Mouse (Mus musculus) testis, postnatal 14 days (tissue): ENCODE measurements around the gene Zbtb7a.
A peak's percentile ranks its signal among the peaks of the same experiment; 100 is the strongest.

ENCODE experiments used
- DNase-seq: peaks from one replicate; pipeline ENCODE4 v3.0.0; 2021; ENCODE audit warnings: low spot score

The Zbtb7a gene

DNA sequence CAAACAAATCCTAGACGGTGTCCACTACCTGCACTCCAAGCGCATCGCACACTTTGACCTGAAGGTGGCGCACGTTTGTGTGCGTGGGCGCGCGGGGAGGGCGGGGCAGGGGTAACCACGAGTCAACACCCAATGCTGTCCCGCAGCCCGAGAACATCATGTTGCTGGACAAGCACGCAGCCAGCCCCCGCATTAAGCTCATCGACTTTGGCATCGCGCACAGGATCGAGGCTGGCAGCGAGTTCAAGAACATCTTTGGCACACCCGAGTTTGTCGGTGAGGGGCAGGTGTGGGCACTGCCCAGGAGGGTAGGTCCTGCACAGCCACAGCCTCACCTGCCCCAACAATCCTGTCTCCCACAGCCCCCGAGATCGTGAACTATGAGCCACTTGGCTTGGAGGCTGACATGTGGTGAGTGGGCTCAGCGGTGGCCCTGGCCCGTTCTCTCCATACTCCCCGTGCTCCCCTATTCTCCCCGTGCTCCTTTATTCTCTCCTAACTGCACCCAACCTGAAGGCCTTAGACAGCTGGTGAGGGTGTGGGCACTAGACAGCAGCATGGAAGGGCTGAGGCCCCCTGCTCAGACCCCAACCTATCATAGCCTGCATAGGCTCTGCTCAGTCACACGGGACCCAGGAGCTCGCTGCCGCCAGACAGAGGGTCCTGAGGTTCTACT, 55.4 kb downstream of the Zbtb7a start:
- DNase-seq: no peak

- no peak for DNase-seq
Measured at GRCm38 (mm10) chr10:81190912-81191321, 55.9 kb downstream of the Zbtb7a start.

DNA sequence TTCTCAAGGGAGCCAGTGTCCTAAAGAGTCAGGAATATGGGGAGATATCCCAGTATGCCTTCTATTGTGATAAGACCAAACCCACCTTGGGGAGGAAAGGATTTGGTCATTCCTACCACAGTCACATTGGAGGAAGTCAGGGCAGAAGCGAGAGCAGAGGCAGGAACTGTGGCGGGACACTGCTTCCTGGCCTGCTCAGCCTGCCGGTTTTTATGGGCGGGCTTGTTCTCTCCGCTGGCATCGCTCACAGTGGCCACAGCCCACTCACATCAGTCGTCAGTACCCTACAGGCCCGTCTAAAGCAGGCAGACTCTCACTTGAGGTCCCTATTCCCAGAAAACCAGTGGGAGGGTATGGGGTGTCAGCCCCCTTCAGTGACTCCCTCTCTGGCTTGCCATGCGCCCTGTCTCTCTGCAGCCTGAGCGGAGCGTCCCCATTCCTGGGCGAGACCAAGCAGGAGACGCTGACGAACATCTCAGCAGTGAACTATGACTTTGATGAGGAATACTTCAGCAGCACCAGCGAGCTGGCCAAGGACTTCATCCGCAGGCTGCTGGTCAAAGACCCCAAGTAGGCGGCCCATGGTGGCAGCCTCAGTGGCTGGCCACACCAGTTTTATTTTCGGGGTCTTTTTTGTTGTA, 56.4 kb downstream of the Zbtb7a start:
- no peak for DNase-seq

GRCm38 (mm10) chr10:81192270-81192967, 57.4 kb downstream of the Zbtb7a start:
- DNase-seq: peak; percentile 79

DNA sequence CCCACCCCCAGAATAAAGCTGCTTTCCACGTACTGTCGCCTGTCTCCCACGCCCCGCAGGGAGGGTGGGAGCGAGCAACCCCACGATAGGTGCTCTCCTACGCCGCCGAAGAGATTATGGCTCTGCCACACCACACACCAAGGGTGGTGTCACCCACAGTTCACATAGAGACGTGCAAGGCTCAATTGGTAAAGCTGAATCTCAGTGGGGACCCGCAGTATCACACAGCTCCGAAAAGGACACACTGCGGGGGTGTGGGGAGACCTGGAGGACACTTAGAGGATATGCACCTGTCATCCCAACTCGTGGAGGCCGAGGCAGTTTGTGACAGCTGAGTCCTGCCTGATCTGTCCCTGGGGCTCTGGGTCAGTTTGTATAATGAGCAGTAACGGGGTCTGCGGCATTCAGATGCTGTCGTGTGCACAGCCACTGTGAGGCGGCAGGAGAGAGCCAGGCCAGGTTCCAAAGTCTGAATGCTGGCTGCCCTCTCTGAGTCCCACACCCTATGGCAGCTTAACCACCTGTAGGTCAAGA, 58.0 kb downstream of the Zbtb7a start:
- no peak for DNase-seq

GRCm38 (mm10) chr10:81193991-81194774, 59.2 kb downstream of the Zbtb7a start:
- DNase-seq: peak; percentile 56

DNA sequence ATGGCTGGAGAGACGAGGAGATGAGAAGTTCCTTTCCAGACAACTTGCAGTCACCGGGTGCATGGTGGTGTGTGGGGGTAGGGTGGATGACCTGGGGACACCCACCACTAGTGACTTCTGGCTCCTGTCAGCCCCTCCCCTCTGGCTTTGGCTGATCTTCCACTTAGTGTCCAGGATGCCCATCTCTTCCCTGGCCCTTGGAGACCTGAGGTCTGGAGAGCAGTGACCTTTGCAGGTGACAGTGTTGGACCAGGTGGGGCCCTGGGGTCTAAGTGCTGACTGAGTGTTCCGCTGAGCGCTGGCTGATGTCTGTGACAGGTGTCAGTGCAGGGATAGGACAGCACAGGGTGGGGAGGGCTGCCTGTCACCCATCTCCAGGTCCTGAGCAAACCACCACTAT, 60.3 kb downstream of the Zbtb7a start:
- DNase-seq: no peak

GRCm38 (mm10) chr10:81196470-81197065, 61.5 kb downstream of the Zbtb7a start:
- DNase-seq: no peak

DNA sequence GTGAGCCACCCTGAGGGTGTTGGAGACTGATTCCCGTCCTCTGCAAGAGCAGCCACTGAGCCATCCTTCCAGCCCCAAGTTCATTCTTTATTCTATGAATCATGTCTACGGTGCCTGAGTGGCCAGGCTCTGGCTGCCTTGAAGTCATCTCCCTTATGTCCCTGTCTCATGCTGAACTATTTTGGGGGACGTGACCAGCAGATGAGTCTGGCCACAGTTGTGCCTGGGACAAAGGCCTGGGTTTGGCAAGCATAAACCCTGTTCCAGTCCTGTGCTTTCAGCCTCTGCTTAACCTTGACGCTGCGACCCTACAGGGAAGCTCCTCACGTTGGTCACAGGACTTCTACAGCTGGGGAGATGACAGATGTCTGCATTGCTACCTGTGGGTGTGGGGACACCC, 62.3 kb downstream of the Zbtb7a start:
- no peak for DNase-seq

GRCm38 (mm10) chr10:81198230-81198629, 63.2 kb downstream of the Zbtb7a start:
- DNase-seq: no peak

DNA sequence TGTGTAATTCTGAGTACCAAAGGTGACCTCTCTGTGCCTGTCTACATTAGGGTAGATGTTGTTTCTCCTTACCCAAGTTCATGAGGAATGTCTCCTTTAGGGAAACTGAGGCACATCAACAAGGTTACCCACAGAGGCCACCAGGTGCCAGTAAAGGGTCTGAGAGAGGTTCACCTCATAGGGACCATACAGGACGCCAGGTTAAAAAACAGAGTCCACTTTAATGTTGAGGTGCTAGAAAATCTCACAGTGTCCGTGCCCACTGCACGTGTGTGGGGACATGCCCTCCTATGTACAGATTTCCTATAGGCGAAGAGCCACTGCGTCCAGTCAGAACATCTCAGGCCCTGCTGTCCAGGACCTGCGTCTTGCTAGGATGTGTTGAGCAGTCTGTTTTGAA, 64.0 kb downstream of the Zbtb7a start:
- DNase-seq: no peak

DNA sequence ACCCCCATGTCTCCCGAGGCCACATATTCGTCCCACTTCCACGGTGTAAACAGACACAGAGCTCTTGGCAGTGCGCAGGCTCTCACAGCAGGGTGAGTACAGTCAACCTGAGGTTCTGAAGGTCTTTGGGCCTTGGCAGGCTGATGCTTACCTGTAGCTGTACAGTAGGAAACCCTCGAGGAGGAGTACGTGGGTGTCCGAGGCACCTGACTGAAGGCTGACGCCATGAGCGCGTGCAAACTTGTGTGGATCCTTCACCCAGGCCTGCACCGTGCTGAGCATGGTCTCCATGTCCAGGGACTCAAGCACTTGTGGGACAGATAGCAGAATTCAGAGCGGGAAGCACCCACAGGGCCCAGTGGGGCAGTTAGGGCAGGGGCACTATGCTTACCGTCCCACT, 65.1 kb downstream of the Zbtb7a start:
- DNase-seq: no peak

GRCm38 (mm10) chr10:81200605-81201287, 65.7 kb downstream of the Zbtb7a start:
- DNase-seq: no peak

DNA sequence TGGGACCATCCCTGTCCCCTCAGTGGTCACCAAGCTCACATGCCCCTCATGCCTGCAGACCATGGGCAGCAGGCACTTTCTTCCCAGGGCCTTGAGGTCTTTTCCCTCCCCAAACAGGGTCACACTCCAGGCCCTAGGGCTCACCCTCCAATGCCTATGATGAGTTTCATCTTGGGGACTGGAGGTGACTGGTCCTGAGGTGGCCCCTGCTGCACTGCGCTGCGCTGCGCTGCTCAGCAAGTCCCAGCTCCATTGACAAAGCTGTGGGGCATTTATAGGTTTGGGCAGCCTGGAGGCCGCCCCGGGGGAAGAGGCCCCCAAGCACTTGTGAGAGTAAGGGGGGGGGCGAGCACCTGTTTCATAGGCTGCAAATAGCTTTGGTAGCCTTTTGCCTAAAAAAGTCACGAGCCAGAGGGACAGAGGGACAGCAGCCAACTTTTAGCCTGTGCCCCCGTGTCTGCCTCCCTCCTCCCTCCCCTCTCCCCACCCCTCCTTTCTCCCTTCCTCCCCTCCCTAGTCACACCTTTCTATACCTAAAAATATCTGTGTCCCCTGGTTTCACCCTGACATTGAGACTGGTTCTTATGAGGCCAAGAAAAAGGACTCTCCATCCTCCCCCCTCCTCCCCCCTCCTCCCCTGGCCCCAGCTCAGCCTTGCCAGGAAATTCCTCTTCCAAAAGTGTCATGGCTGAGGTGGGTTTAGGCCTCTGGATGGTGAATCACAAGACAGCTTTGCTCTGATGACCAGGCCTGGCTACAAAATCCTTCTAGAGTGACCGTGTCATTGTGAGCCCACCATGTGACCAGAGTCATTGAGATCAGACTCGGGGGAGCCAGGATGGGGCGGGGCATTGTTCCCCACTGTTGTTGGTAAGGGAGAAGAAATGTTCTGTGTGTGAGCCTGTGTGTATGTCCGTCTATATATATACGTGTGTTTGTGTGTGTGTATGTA, 67.1 kb downstream of the Zbtb7a start, which contains the start of gene Nmrk2:
Gene Nmrk2 (minus strand): TSS at position 245 of the 952 bp plus-strand sequence.
- DNase-seq: no peak
